Mouse (Mus musculus) cerebellum, adult 9-11 months (tissue): ENCODE measurements at regions not wholly inside any gene's neighbourhood (a gene's known extent, or its start where the extent isn't known, plus 50 kb on each side); places are given as distances from the start of the nearest gene placed in this dataset.

Experiments
- DNase-seq: peaks from one replicate; pipeline ENCODE4 v3.0.0; 2022

DNA sequence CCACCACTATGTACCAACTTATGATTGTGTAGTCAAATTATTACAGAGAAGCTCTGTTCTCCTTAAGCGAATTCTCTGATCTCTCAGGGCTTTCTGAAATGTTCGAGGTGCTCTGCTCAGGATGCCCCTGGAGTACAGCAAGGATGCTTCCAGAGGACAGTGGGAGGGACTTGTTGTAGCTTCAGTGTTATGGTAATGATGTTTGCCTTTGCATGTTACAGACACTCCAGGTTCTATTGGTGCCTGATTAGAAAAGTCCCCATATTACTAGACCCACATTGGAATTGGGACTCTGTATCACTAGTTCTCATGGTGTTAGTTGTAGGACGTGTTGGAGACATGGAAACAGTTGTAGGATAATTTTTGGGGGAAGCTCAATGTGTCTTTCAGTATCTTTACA lies 96.0 kb downstream of the Epdr1 start:
- DNase-seq: no peak

DNA sequence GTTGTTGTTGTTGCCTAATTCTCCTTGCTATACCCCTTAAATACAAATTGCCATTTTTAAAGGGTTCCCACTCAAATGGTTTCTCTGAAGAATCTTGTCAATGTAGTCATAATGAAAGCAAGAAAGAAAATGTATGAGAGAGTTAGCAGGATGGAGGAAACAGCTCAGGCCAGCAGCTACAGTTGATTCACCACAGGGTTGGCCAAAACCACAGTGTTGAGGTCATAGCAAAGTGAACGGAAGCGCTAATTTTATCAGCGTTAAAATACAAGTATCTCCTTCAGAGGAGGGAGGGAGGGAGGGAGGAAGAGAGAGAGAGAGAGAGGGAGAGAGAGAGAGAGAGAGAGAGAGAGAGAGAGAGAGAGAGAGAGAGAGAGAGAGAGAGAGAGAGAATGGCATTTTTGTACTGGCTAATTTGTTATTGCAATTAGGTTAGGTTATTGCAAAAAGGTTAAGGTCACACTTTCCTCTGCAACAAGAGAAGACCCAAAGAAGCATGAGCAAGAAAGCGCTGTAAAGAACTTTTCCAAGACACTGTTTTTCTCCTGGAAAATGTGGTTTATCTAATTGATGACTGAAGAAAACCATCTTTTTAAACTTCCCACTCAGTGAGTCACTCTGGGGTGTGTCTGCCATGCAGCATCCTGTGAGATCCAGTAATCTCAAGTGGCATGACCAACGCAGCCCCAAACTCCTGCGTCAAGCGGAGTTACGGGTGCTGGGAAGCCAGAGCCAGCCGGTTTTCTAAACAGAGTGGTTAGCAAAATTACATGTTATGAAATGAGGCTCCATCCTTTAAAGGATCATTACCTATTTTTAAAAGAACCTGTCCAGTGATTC lies 101.6 kb downstream of the Epdr1 start:
- DNase-seq: no peak

DNA sequence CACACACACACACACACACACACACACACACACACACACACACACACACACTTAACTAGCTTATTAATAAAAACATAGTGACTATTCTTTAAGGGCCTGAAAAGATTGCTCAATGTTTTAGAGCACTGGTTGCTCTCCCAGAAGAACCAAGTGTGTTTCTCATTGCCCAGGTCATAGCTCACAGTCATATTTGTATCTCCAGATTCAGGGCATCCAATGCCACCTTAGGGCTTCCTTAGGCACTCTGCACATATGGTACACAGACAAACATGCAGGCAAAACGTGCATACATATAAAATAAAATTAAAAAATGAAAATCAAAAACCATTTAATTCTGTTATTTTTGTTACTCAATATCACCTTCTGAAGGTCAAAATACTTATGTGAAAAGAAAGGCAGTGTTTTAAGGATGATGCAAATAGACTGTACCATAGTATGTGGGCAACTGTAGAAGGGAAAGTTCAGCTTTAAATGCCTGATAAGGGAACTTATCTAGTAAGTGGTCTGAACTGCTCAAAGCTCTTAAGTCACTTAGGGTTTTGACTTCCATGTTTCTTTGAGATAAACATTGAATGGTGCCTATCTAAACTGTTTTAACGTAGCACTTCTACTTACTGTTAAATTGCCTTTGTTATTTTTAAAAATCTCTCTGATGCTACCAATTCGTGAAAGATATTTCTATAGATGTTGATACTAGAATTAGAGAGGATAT lies 104.7 kb downstream of the Epdr1 start:
- no peak for DNase-seq

DNA sequence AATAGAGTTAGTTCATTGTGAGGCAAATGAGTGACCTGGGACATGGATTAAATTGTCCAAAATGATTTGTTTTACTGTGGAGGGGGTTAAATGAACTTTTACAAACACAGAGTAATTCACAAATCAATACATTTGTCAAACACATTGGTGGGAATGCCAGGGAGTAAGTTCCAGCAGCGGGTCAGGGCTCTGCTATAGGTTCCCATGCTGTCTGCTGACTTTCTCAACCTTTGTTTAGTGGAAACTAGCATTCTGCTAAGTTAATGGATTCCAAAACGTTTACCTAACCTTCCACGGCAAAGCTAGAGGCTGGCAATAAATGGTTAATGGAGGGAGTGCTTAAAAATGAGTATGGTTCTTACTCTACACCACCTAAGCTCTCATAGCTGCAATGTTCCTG lies 110.9 kb upstream of the Stard3nl start:
- DNase-seq: no peak

DNA sequence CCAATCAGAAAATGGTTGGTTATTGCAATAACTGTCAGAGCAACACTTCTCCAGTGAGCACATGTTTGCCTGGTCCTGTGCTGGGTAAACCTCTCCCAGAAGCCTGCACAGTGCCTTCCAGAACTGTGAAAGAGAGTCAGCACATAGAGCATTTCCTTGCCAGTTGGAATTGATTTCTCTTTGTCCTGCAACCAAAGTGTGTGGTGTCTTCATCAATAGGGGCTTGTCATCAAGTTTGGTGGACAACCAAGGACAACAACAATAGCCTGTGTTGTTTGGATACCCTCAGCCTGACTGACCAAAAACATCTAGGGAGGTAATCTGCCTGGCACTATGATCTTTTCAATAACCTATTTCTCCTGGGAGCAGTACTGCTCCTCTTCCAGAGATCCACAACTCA lies 108.6 kb upstream of the Stard3nl start:
- DNase-seq: peak; percentile 2

DNA sequence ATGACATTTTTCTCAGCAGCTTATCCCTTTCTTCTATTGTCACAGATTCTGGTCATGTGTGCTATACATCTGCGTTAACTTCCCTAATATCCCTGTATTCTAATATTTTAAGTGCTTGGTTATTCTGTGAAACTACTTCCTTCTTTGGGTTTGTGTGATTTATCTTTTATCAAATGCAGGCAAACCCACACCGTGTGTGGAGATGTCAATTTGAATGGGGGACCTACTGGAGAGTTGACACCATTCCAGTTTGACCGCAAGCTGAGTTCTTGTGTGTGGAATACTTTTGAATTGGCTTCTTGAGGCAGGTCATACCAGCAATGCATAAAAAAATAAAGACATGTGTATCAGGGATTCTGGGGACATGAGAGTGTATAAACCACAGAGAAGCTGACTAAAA lies 86.6 kb upstream of the Stard3nl start:
- DNase-seq: no peak

DNA sequence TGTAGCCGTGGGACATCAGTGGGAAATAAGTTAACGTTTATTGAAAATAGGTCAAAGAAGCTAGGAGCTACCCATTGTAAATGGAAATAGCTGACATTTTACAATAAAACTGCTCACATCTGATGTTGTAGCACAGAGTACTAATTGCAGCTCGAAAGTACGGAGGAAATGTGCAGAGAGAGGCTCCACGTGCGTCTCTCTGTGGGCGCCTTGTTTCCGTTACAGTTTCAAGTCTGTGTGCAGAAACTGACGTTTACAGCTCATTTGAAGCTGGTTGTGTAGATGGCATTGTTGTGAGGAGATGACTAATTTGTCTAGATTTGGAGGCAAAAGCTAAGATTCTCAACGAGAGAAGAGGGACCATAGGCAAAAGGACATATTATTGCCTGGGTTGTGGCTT lies 78.4 kb upstream of the Stard3nl start:
- DNase-seq: no peak

DNA sequence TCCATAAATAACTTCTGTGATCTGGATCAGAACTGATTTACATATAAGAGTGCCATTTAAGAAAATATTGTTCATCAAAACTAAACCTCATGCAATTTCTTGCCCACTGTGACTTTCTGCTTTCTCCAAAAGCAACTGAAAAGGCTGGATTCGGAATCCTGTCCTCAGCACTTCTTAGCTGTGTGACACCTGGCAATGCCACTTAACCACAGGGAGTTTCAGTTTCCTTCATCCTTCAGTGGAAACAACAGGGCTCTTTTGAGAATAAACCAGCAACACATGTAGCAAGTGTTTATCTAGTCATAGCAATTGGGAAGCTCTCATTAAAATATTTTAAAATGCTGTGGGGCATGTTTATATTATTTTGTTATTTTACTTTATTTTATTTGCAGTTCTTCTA lies 75.1 kb upstream of the Stard3nl start:
- DNase-seq: no peak

DNA sequence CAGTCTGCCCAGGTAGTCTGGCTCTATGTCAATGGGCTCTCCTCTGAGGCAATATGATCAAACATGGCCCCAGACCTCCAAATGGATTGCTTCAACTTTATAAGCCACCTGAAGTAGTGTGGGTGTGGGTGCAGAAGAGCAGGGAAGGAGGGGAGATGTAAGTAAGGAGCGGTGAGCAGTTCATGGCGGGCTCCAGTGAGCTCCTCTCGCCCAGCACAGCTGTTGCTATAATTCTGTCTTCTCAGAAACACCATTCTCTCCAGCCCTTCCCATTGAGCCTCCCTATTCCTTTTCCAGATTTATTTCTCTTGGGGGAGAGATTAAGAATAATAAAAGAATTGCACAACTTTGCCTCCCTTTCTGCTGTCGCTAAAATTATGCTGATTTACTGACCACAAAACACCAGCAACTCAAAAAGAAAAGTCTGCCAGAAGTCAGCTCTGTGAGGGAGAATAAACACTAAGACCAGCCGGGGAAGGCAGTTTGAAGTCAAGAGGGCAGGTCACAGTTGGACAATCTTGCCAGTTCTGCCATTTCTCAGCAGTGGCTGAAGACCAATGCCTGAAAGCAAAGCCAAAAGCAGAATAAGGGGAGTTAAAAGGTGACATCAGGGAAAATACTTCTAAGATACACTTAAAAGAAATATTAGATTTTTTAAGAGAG lies 71.3 kb upstream of the Stard3nl start:
- DNase-seq: no peak

DNA sequence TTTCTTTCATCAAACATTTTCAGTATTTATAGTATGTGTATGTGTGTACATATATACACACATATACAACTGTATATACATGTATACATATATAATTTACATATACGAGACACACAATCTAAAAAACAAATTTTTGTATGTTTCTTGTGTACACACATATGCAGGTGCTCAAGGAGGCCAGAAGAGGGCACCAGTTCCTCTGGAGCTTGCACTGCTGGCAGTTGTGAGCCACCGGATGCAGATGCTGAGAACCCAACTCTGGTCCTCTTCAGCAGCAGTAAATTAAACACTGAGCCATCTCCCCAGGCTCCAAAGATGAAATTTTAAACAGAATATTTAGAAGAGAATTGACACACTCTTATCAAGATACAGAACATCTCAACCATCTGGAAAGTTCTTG lies 67.4 kb upstream of the Stard3nl start:
- DNase-seq: no peak

DNA sequence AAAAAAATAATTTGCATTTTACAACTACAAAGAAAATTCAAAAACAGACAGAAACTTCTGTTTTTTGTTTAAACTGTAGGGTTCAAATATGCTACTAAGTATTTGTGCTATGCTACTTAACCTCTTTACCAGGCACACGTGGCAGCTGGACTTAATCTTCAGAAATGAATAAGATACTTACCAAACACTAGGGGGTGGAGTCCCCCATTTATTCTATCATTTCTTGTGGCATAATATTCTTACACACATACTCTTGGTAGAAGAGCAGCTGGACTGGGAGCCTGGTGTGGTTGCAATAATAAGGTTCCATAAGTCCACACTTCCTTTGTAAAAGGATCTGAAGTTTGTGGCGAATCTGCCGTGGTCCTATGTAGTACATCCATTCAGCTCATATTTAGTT lies 53.8 kb upstream of the Stard3nl start:
- DNase-seq: no peak
